Mouse (Mus musculus): Measurements from ENCODE around the gene Dcaf4. TPM values are rescaled to one million over a fixed set of nuclear protein-coding genes. Genes with fewer than 3 reads are reported as not detected.

The Dcaf4 gene
- total RNA-seq, 2 experiments from 2014 or later, result 15.7 to 18.3 TPM

GRCm38 (mm10) chr12:83534190-83534589 lies 13.9 kb downstream of the Dcaf4 start:
- intact Hi-C loops (cut with DNase I), result no loop called here
- no peak for DNase-seq

- intact Hi-C loops (cut with DNase I), result no loop called here
- DNase-seq, result no peak
These were observed 15.2 kb downstream of the Dcaf4 start for GRCm38 (mm10) chr12:83535428-83535827.

- intact Hi-C loops (cut with DNase I), result no loop called here
- DNase-seq, result no peak
These were observed 15.8 kb downstream of the Dcaf4 start for GRCm38 (mm10) chr12:83536039-83536438.

- intact Hi-C loops (cut with DNase I), result no loop called here
- DNase-seq, result no peak
These were observed 23.7 kb downstream of the Dcaf4 start for GRCm38 (mm10) chr12:83543997-83544396.

- DNase-seq, result no peak
- intact Hi-C loops (cut with DNase I), result no loop called here
These were observed 24.5 kb downstream of the Dcaf4 start for GRCm38 (mm10) chr12:83544791-83545190.

GRCm38 (mm10) chr12:83551305-83551704 lies 31.0 kb downstream of the Dcaf4 start:
- intact Hi-C loops (cut with DNase I), result no loop called here

GRCm38 (mm10) chr12:83553816-83554215 lies 33.5 kb downstream of the Dcaf4 start:
- no peak for DNase-seq
- intact Hi-C loops (cut with DNase I), result no loop called here

More at GRCm38 (mm10) chr12:83551305-83551704, 31.0 kb downstream of the Dcaf4 start:
- DNase-seq, result no peak

GRCm38 (mm10) chr12:83555605-83556004 lies 35.3 kb downstream of the Dcaf4 start:
- intact Hi-C loops (cut with DNase I), result no loop called here
- no peak for DNase-seq

- no peak for DNase-seq
These were observed 38.2 kb downstream of the Dcaf4 start for GRCm38 (mm10) chr12:83558496-83558895.

GRCm38 (mm10) chr12:83560189-83560588 lies 39.9 kb downstream of the Dcaf4 start:
- peak in 1 of 2 experiments; percentile 14 for DNase-seq
- intact Hi-C loops (cut with DNase I), result no loop called here

More at GRCm38 (mm10) chr12:83558496-83558895, 38.2 kb downstream of the Dcaf4 start:
- intact Hi-C loops (cut with DNase I), result no loop called here

GRCm38 (mm10) chr12:83562589-83562988 lies 42.3 kb downstream of the Dcaf4 start:
- intact Hi-C loops (cut with DNase I), result no loop called here
- DNase-seq, result no peak

- no peak for DNase-seq
- intact Hi-C loops (cut with DNase I), result no loop called here
These were observed 49.6 kb downstream of the Dcaf4 start for GRCm38 (mm10) chr12:83569866-83570265.

GRCm38 (mm10) chr12:83572717-83573116 lies 52.5 kb downstream of the Dcaf4 start:
- intact Hi-C loops (cut with DNase I), result no loop called here
- no peak for DNase-seq

- intact Hi-C loops (cut with DNase I), result no loop called here
- DNase-seq, result no peak
These were observed 57.2 kb downstream of the Dcaf4 start for GRCm38 (mm10) chr12:83577445-83577844.

GRCm38 (mm10) chr12:83578356-83578755 lies 58.1 kb downstream of the Dcaf4 start:
- intact Hi-C loops (cut with DNase I), result no loop called here
- no peak for DNase-seq

- peak; percentile 18 to 33 for DNase-seq
- intact Hi-C loops (cut with DNase I), result no loop called here
These were observed 58.8 kb downstream of the Dcaf4 start for GRCm38 (mm10) chr12:83578896-83579569.

GRCm38 (mm10) chr12:83580283-83580682 lies 60.0 kb downstream of the Dcaf4 start:
- intact Hi-C loops (cut with DNase I), result no loop called here
- DNase-seq, result no peak

- intact Hi-C loops (cut with DNase I), result no loop called here
- DNase-seq, result no peak
These were observed 61.8 kb downstream of the Dcaf4 start for GRCm38 (mm10) chr12:83582106-83582505.

GRCm38 (mm10) chr12:83582747-83583146 lies 62.5 kb downstream of the Dcaf4 start:
- DNase-seq, result no peak
- intact Hi-C loops (cut with DNase I), result no loop called here

- intact Hi-C loops (cut with DNase I), result no loop called here
- no peak for DNase-seq
These were observed 66.4 kb downstream of the Dcaf4 start for GRCm38 (mm10) chr12:83586628-83587027.

Data from heart, postnatal 14 days (tissue).